Mouse (Mus musculus): ENCODE measurements around the gene Pla2g3. TPM values are rescaled to one million over a fixed set of nuclear protein-coding genes. Genes with fewer than 3 reads are reported as not detected.

The Pla2g3 gene
- polyA plus RNA-seq, 1 experiment from 2014 or later: 1.6 TPM

DNA sequence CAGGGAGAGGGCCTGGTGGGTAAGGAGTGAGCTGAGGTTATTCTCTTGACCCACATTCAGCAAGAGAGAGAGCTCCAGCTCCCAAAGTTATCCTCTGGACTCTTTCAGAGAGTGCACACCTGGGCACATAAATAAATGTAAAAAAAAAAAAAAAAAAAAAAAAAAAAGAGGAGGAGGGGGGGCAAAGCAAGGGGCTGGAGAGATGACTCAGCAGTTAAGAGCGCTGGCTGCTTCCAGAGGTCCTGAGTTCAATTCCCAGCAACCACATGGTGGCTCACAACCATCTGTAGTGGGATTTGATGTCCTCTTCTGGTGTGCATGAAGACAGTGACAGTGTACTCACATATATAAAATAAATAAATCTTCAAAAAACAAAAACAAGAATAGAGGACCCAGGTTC lies 9.2 kb downstream of the Pla2g3 start:
- Histone ChIP-seq H3K27me3 (replicated peaks; ENCODE audit: low read depth, poor library complexity, severe bottlenecking) (no peaks in the 10 kb centered on the region), H3K4me1 (peaks cover 17% of the 10 kb centered on the region), H3K9me3 (no peaks in the 10 kb centered on the region), H3K4me3 (no peak overlapping the region), H3K27ac (replicated peaks) (no peak overlapping the region), H3K36me3 (replicated peaks) (no peaks in the 10 kb centered on the region)
- no peak for DNase-seq (ENCODE audit: low spot score)
- WGBS: 88% methylated on average over 1 of the region's 1 CpGs

DNA sequence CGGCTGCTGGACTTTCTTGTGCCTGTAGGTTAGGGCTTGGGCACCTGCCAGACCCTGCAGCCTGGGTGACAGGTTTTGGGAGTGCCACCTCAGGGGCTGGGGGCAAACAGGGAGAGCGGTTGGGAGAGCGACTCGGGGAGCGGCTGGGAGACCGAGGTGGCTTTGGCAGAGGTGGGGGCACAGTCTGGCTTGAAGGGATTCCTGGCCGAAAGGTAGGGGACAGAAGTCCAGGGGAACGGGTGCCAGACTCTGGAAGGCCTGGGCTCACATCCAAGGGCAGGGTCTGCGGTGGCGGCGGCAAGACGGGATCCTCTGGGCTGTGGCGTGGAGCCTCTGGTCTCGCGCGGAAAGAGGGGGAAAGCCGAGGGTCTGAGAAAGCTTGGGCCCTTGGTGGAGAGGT lies 14.0 kb downstream of the Pla2g3 start:
- WGBS: 78% methylated on average over 17 of the region's 17 CpGs
- Histone ChIP-seq H3K36me3 (replicated peaks) (no peaks in the 10 kb centered on the region), H3K4me3 (no peak overlapping the region), H3K4me1 (no peaks in the 10 kb centered on the region), H3K27me3 (replicated peaks; ENCODE audit: low read depth, poor library complexity, severe bottlenecking) (0 out of 2 replicates have a peak, but pooled peaks cover 4% of the 10 kb centered on the region), H3K27ac (replicated peaks) (no peak overlapping the region), H3K9me3 (no peaks in the 10 kb centered on the region)
- no peak for DNase-seq (ENCODE audit: low spot score)

DNA sequence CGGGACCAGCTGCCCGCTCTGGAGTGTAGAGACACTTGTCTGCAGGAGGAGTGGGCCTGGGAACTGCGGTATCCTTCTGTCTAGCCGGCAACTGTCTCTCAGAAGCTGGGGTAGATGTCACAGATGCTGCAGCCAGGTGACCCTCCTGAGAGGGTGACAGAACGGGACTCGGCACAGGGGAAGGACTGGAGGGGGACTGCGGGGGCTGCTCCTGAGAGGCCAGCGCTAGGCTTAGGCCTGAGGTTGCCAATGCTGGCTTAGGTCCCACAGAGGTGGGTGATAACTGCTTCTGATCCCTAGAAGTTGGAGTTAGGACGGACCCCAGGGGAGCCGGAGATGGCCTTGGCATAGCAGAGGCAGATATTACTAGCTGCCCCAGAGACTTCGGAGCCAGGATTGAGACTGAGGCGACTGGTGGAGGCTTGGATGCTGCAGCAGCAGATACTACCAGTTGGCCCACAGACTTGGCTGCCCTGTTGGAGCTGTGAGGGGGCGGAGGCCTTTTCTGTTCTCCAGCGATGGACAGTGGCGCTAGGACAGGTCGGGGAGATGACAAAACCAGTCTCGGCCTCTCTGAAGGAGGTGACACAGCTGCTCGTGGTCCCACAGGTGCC lies 14.5 kb downstream of the Pla2g3 start:
- WGBS: 83% methylated on average over 18 of the region's 18 CpGs
- no peaks in the 10 kb centered on the region for H3K4me1 ChIP-seq
- no peak for DNase-seq (ENCODE audit: low spot score)

GRCm38 (mm10) chr11:3503755-3504693 lies 15.9 kb downstream of the Pla2g3 start:
- H3K36me3 ChIP-seq (replicated peaks): no peaks in the 10 kb centered on the region
- no peaks in the 10 kb centered on the region for H3K4me1 ChIP-seq
- no peaks in the 10 kb centered on the region for H3K9me3 ChIP-seq
- H3K4me3 ChIP-seq: no peak overlapping the region
- no peak for DNase-seq (ENCODE audit: low spot score)
- H3K27ac ChIP-seq (replicated peaks): 0 out of 2 replicates have a peak overlapping the region, but pooled peaks have one; percentile 14
- H3K27me3 ChIP-seq (replicated peaks; ENCODE audit: low read depth, poor library complexity, severe bottlenecking): 0 out of 2 replicates have a peak, but pooled peaks cover 10% of the 10 kb centered on the region
- 60% methylated on average over 11 of the region's 11 CpGs for WGBS

More for the DNA sequence above, 14.5 kb downstream of the Pla2g3 start:
- Histone ChIP-seq H3K4me3 (no peak overlapping the region), H3K27me3 (replicated peaks; ENCODE audit: low read depth, poor library complexity, severe bottlenecking) (0 out of 2 replicates have a peak, but pooled peaks cover 4% of the 10 kb centered on the region), H3K27ac (replicated peaks) (no peak overlapping the region), H3K9me3 (no peaks in the 10 kb centered on the region), H3K36me3 (replicated peaks) (no peaks in the 10 kb centered on the region)

DNA sequence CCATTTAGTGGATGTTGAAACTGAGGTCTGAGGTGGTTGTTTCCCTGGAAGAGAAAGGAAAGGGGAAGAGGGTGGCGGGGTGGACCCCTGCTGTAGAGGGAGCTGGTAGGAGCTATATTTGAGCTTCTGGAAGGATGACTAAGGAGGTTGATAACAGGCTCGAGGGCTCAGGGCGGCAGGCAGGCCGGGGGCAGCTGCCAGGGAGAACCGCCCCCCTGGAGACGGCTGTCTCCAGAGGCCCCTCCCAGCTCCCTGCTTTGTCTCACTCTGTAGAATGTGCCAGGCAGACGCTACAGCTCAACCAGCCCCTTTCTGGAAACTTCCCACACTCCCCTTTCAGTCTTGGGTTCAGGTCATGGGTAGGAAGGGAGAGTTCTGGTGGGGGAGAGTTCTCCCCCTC lies 20.1 kb downstream of the Pla2g3 start:
- WGBS: 58% methylated on average over 7 of the region's 7 CpGs
- no peak overlapping the region for H3K4me3 ChIP-seq
- H3K4me1 ChIP-seq: no peaks in the 10 kb centered on the region
- no peaks in the 10 kb centered on the region for H3K9me3 ChIP-seq
- H3K27me3 ChIP-seq (replicated peaks; ENCODE audit: low read depth, poor library complexity, severe bottlenecking): 0 out of 2 replicates have a peak, but pooled peaks cover 6% of the 10 kb centered on the region
- H3K36me3 ChIP-seq (replicated peaks): no peaks in the 10 kb centered on the region
- no peak for DNase-seq (ENCODE audit: low spot score)
- no peak overlapping the region for H3K27ac ChIP-seq (replicated peaks)

GRCm38 (mm10) chr11:3509181-3510085 lies 21.3 kb downstream of the Pla2g3 start:
- WGBS: 75% methylated on average over 8 of the region's 8 CpGs

DNA sequence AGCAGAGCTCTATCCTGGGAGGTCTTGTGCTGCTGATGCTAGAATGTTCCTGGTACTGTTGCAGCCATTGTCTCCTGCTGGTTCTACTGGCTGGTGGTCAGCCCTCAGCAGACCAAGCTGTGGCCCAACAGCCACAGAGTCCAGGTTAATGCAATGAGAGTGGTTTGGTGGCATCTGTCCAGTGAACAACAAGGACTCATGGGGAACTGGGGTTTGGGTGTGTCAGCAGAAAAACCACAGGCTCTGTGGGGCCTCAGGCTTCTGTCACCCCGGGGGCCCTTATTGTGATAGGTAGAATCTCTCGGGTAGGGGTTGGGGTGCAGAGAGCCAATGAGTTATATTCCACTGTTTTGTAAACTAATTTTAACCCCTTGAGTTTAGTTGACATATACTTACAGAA lies 22.2 kb downstream of the Pla2g3 start:
- 86% methylated on average over 2 of the region's 2 CpGs for WGBS
- H3K27me3 ChIP-seq (replicated peaks; ENCODE audit: low read depth, poor library complexity, severe bottlenecking): peaks cover 10% of the 10 kb centered on the region

More at GRCm38 (mm10) chr11:3509181-3510085, 21.3 kb downstream of the Pla2g3 start:
- no peak for DNase-seq (ENCODE audit: low spot score)
- Histone ChIP-seq H3K36me3 (replicated peaks) (no peaks in the 10 kb centered on the region), H3K4me1 (peaks cover 4% of the 10 kb centered on the region; the same call in 1 of the 2 replicates), H3K27ac (replicated peaks) (no peak overlapping the region), H3K27me3 (replicated peaks; ENCODE audit: low read depth, poor library complexity, severe bottlenecking) (0 out of 2 replicates have a peak, but pooled peaks cover 6% of the 10 kb centered on the region), H3K4me3 (no peak overlapping the region), H3K9me3 (no peaks in the 10 kb centered on the region)

DNA sequence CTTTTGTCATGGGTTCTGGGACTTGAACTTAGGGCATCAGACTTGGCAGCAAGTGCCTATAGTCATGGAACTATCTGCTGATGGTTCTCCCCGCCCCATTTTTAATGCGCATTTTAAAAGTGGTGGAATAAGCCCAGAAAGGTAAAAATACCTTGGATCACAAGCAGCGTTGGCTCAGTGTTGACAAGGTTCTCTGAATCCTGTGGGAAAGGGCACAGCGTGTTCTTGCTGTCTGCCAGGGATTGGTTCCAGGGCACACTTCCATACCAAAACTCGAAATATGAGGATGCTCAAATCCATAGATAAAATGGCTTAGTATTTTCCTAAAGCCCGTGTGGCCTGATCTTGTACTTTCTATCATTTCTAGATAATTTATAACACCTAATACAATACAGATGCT lies 25.2 kb downstream of the Pla2g3 start:
- no peak for DNase-seq (ENCODE audit: low spot score)
- H3K27ac ChIP-seq (replicated peaks): no peak overlapping the region
- peaks cover 37% of the 10 kb centered on the region for H3K4me1 ChIP-seq
- no peaks in the 10 kb centered on the region for H3K36me3 ChIP-seq (replicated peaks)
- no peaks in the 10 kb centered on the region for H3K9me3 ChIP-seq
- H3K27me3 ChIP-seq (replicated peaks; ENCODE audit: low read depth, poor library complexity, severe bottlenecking): peaks cover 37% of the 10 kb centered on the region
- 89% methylated on average over 6 of the region's 6 CpGs for WGBS
- H3K4me3 ChIP-seq: no peak overlapping the region

More for the DNA sequence above, 22.2 kb downstream of the Pla2g3 start:
- DNase-seq (ENCODE audit: low spot score): no peak
- Histone ChIP-seq H3K4me3 (no peak overlapping the region), H3K9me3 (no peaks in the 10 kb centered on the region), H3K27ac (replicated peaks) (no peak overlapping the region), H3K4me1 (peaks cover 13% of the 10 kb centered on the region; the same call in 1 of the 2 replicates), H3K36me3 (replicated peaks) (no peaks in the 10 kb centered on the region)

- peaks cover 37% of the 10 kb centered on the region for H3K4me1 ChIP-seq
- H3K9me3 ChIP-seq: no peaks in the 10 kb centered on the region
- peaks cover 44% of the 10 kb centered on the region for H3K27me3 ChIP-seq (replicated peaks; ENCODE audit: low read depth, poor library complexity, severe bottlenecking)
- WGBS: under 1% methylated on average over 26 of the region's 26 CpGs
- peaks cover 7% of the 10 kb centered on the region; the same call in 1 of the 2 replicates for H3K36me3 ChIP-seq (replicated peaks)
- H3K4me3 ChIP-seq: peak within 1 kb of the TSS; percentile 67
- peak within 1 kb of the TSS; percentile 78 for H3K27ac ChIP-seq (replicated peaks)
- DNase-seq (ENCODE audit: low spot score): peak; percentile 85
Observed at GRCm38 (mm10) chr11:3514529-3515054, 26.5 kb downstream of the Pla2g3 start, which contains the start of gene Selenom. Gene Selenom (plus strand): TSS chr11:3514684.

- DNase-seq (ENCODE audit: low spot score): no peak
- H3K4me3 ChIP-seq: peak overlapping the region; percentile 67
- 11% methylated on average over 4 of the region's 4 CpGs for WGBS
- H3K36me3 ChIP-seq (replicated peaks): peaks cover 13% of the 10 kb centered on the region
- H3K27ac ChIP-seq (replicated peaks): peak overlapping the region; percentile 78
- H3K9me3 ChIP-seq: no peaks in the 10 kb centered on the region
- peaks cover 44% of the 10 kb centered on the region for H3K27me3 ChIP-seq (replicated peaks; ENCODE audit: low read depth, poor library complexity, severe bottlenecking)
- H3K4me1 ChIP-seq: peaks cover 37% of the 10 kb centered on the region
Observed at GRCm38 (mm10) chr11:3515216-3515615, 27.1 kb downstream of the Pla2g3 start.

GRCm38 (mm10) chr11:3515637-3516036 lies 27.6 kb downstream of the Pla2g3 start:
- no peak for DNase-seq (ENCODE audit: low spot score)
- Histone ChIP-seq H3K9me3 (no peaks in the 10 kb centered on the region), H3K27ac (replicated peaks) (no peak overlapping the region), H3K36me3 (replicated peaks) (peaks cover 17% of the 10 kb centered on the region), H3K27me3 (replicated peaks; ENCODE audit: low read depth, poor library complexity, severe bottlenecking) (peaks cover 44% of the 10 kb centered on the region), H3K4me1 (peaks cover 37% of the 10 kb centered on the region), H3K4me3 (peak overlapping the region; percentile 67)
- WGBS: 72% methylated on average over 4 of the region's 4 CpGs
